Mouse (Mus musculus): ENCODE measurements around the gene Wnt1.
"Not testable (repeated sequence)": the region's sequence is repeated elsewhere in the genome, so short reads cannot be mapped to it uniquely, and the experiment has no call there.

The Wnt1 gene

DNA sequence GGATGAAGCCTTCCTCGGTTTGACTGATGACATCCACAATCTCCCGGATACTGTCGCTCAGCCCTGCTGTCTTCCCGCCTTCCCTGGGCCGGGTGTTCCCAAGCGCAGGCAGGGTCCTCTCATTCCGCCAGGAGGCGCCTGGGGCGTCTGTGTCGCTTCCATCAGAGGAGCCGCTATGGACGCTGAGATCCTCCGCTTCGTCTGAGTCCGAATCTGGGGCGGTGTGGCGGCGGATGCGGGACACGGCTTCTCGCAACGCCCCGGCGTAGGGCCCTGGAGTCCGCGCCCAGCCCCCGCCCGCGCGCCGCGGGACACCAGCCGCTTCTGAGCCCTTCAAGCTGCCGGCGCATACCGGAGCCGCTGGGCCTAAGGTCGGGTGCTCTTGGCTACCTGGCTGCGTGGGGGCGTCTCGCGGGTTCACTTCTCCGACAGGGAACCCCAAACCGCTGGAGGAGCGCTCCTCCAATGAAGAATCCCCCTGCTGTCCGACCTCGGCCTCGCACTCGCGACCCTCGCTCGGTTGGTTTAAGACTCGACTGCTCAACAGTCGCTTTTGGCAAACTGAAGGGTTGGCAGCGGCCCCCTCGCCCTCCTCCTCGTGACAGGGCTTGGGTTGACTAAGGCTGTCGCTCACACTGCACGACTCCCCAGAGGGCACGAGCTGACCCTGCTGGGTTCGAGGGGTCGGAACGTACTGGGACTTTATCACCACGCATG, 15.8 kb downstream of the Wnt1 start:
- DNase-seq (ENCODE audit: extremely low spot score) = peak; percentile 79

DNA sequence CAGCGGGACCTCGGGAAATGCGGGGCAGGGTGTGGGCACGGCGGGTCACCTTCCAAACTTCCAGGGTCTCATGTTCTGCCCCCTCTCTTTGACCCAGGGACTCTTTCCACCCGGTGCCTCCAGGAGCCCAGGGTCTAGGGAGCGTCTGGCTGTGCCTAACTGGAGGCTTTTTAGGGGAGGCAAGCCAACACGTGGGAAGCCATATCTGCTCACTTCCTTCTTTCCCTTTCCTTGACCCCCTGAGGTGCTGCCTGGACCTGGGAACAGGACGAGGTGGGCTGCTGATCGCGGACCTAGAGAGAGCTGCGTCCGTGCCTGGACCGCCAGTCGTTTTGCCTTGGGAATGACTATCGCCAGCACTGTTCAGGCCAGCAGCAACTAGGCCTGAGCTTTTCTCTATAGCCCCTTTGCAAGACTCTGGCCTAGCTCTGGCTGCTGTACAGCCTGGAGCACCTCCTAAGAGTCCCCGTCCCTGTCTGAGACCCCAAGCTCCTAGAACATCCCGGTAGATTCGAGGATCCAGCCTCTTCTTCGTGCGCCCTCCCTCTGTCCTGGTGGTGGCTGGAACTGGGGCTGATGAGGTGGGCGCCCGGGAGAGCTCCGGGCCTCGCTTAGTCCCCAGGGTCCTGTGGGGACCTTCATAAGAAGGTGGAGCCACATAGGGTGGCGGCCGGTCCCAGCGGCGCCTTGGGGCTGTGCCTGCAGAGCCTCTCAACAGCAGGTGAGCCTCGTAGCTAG, 16.6 kb downstream of the Wnt1 start:
- DNase-seq (ENCODE audit: extremely low spot score) = no peak

DNA sequence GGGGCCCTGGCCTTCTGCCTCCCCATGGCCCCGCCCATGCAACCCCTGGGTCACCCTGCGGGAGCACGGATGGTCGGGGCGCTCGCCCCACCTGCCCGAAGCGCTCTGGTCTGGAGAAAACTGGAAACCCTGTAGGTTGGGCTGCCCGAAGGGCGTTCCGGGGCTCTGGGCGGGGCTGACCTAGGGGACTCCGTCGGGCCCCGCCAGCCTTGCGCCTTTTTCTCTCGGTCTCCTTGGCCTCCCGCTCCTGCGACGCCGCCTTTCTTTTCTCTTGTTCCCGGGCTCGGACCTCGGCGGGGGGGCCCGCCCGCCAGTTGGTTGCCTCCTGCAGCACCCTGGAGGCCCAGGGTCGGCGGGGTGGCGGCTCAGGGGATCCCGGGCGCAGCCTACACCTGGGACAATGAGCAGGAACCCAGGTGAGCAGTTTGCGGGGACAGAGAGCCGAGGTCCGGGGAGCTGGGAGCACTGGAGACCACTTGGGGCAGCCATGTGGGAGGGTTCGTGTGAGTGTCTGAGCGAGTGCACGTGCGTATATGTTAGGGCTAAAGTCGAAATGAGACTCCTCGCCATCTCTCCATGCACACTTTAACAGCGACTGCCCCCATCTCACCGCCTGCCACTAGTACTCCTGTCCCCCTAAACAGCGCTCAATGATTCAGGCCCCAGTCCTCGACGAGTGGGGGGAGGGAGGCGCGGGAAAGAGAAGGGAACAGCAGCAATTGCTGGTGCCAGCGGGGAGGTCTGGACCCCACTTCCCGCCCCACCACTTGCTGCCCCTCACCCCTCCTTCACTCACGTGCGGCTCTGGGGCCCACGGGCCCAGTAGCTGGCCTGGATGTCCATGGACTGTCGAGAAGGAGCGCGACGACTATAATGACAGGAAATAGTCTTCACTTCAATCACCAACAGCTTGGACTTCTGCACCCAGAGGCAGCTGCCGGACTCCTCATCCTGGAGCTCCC, 17.4 kb downstream of the Wnt1 start:
- peak; percentile 53 for DNase-seq (ENCODE audit: extremely low spot score)

DNA sequence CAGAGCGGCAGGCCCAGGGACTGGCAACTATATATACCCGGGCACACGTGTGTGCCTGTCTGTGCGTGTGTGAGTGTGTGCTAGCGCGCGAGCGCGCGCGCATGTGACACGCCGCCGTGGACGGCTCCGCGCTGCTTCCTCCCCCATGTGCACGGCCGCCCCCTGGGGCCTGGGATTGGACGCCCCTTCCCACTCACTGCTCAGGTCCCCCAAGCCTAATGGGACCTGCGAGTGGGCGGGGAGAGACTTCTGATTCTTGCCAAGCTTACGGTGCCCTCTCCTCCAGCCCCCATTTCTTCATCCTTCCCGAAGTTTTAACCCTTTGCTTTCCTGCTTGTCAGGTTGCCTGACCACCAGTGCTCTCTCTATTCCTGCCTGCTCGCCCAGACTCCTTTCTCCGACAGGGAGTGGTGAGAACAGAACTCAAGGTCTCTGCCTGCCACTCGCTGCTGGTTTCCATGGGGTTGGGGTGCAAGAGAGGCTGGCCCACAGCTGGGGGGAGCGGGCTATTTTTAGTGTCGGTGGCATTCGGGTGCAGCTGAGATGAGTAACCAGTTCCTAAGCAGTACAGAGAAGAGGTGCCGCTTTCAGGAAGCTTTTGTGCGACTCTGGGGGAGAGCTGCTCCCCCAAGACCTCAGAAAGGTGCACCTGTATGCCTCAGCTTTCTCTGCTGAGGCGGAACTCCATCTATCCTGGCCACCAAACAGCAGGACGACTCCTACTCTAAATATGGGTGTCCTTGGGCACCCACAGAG, 18.4 kb downstream of the Wnt1 start:
- DNase-seq (ENCODE audit: extremely low spot score) = no peak

DNA sequence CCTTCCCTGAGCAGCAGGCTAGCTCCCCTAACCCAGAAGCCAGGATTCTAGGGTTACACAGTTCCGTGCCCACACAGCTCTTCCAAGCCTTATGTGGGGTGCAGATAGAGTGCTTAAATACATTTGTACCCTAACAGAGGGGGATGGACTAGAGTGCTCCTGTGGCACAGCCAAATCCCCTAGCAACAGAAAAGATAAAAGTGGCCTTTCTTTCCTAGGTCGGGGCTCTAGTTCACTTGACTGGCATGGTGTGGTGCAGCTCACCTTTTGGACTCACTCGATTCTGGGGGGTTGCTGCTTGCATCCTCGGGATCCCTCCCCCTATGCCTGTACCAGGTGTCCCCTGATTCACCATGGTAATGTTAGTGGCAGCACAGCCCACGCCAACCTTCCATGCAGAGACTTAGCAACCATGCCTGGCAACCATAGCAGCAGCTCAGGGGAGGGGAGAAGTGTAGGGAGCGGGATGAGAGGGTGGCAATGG, 19.0 kb downstream of the Wnt1 start:
- no peak for DNase-seq (ENCODE audit: extremely low spot score)

DNA sequence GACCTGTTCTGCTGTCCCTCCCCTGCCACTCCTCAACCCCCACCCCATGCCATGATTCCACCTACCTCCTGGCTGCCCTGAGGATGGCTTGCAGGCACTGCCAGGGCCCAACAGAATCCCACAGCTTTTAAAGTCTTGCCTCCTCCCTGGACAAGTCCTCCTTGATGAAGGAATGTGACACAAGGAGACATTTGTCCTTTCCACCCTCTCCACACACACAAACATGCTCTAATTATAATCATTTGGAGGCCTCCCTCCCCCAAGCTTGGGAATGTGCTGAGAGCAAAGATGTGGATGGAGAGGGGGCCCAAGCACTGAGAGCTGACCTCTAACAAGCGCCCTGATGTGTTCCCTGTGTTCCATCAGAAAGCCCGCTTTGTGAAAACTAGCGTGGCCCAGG, 19.7 kb downstream of the Wnt1 start, which contains the start of gene Ddn:
Gene Ddn (minus strand): TSS at position 101 of the 400 bp plus-strand sequence.
- DNase-seq (ENCODE audit: extremely low spot score) = no peak

DNA sequence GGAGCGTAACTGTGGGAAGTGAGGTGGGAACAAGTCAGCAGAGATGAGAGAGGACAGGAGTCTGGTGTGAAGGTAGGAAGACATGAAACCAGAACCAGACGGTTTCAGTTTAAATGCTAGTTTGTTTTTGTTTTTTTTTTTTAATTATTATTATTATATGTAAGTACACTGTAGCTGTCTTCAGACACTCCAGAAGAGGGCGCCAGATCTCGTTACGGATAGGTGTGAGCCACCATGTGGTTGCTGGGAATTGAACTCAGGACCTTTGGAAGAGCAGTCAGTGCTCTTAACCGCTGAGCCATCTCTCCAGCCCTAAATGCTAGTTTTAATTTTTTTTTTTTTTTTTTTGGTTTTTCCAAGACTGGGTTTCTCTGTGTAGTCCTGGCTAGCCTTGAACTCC, 20.6 kb downstream of the Wnt1 start:
- DNase-seq (ENCODE audit: extremely low spot score) = not testable (repeated sequence)

DNA sequence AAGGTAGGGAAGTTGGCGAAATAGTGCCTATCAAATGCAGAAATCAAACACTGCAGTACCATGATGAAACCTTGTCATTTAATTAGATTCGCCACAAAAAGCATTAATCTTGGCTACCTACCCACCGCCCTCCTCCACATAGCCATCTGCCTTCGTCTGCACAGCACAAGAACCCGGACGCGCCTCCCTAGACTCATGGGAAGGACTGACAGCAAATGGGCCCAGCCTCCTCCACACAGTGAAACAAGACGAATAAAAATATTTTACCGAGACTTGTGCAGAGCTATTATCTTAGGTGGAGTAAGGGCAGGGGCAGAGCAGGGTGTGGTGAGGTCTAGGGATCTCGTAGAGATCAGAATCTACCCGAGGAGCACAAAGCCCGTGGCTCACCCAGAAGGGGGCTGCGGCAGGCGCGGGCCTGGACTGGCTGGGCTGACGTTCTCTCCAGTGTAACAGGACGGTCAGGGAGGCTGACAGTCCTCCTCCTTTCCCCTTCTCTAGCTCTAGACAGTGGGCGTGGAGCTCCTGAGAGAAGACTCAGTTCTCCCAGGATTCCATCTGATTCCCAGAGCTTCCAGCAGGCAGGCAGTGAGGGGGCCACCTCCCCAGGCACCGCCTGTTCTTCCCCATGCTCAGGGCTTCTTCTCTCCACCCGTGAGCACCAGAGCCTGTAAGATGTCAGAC, 23.2 kb downstream of the Wnt1 start:
- DNase-seq (ENCODE audit: extremely low spot score) = no peak

DNA sequence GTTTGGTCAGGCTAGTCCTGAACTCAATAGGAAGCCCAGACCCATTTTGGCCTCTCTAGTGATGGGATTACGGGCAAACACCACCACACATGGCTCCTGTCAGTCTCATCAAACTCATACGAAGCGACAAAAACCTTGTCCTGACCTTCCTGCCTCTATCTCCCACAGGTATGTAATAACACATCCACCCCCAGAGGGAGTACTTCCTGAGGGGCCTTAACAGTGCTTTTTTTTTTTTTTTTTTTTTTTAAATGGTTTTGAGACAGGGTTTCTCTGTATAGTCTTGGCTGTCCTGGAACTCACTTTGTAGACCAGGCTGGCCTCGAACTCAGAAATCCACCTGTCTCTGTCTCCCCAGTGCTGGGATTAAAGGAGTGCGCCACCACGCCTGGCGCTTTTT, 28.5 kb downstream of the Wnt1 start:
- DNase-seq (ENCODE audit: extremely low spot score) = no peak

DNA sequence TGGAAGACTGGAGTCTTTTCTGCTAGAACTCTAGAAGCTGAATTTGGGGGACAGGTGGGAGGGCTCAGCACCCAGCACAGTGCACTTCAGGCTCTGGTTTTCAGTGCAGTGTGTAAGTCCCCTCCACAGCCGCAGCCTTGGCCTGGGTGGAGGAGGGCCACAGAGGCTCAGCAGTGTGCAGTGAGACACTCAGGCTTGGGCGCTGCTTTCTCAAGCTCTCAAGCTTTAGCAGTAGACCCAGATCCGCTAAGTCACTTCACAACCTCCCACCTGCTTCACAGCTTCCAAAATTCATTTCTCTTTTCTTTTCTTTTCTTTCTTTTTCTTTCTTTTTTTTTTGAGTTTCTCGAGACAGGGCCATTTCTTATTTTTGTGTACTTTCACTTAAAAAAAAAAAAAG, 31.3 kb downstream of the Wnt1 start:
- no peak for DNase-seq (ENCODE audit: extremely low spot score)

DNA sequence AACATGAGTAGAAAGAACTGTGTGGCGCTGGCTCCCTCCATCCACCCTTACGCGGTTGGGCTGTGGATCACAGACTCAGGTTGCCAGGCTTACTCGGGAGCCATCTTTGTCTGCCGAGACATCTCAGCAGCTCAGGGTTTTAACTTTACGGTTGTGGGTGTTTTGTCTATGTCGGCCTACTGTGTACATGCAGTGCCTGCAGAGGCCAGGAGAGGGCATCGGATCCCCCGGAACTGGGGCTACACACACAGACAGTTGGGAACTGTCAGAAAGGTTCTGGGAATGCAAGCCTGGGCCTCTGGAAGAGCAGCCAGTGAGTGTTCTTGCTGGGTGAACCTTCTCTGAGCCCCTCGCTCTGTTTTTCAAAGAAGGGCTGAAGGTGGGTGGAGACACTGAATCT, 31.7 kb downstream of the Wnt1 start:
- peak; percentile 38 for DNase-seq (ENCODE audit: extremely low spot score)

DNA sequence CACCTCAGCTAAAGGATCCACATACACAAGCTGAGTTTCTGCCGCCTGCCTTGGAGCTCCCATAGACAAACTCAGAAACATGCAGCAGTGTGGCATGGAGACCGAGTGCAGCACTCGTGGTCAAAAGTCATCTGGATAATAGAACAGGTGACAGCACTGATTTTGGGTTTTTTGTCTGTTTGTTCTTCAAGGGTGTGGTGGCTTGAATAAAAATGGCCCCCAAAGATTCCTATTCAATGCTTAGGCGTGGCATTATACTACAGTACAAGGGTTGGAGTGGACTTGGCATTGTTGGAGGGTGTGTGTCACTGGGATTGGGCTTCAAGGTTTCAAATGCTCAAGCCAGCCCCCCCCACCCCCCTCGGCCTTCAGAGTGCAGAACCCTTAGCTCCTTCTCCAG, 32.5 kb downstream of the Wnt1 start:
- no peak for DNase-seq (ENCODE audit: extremely low spot score)

DNA sequence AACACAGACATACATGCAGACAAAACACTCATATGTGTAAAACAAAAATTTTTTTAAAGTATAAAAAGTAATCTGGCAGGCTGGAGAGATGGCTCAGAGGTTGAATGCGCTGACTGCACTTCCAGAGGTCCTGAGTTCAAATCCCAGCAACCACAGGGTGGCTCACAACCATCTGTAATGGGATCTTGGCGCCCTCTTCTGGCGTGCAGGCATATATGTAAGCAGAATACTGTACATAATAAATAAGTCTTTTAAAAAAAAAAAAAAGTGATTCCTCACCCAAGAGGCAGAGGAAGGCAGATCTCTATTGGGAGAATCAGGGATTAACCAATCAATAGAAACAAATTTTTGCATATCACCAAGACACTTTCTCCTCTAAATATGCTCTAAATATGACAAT, 33.8 kb downstream of the Wnt1 start:
- no peak for DNase-seq (ENCODE audit: extremely low spot score)

DNA sequence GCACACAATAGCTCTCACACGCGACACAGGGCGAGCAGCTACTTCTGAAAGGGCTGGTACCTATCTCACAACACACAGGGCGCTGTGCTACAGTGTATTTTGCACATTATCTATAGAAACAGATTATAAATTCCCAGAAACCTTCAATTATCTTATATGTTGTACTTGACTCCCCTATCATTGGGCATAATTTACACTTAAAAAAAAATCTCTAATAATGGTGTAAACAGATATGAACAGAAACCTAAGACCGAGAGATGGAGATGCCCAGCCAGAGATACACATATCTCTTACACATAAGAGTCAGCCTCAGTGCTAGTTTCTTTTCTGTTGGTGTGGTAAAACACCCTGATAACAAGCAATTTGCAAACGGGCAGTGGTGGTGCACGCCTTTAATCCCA, 38.0 kb downstream of the Wnt1 start:
- DNase-seq (ENCODE audit: extremely low spot score) = no peak

DNA sequence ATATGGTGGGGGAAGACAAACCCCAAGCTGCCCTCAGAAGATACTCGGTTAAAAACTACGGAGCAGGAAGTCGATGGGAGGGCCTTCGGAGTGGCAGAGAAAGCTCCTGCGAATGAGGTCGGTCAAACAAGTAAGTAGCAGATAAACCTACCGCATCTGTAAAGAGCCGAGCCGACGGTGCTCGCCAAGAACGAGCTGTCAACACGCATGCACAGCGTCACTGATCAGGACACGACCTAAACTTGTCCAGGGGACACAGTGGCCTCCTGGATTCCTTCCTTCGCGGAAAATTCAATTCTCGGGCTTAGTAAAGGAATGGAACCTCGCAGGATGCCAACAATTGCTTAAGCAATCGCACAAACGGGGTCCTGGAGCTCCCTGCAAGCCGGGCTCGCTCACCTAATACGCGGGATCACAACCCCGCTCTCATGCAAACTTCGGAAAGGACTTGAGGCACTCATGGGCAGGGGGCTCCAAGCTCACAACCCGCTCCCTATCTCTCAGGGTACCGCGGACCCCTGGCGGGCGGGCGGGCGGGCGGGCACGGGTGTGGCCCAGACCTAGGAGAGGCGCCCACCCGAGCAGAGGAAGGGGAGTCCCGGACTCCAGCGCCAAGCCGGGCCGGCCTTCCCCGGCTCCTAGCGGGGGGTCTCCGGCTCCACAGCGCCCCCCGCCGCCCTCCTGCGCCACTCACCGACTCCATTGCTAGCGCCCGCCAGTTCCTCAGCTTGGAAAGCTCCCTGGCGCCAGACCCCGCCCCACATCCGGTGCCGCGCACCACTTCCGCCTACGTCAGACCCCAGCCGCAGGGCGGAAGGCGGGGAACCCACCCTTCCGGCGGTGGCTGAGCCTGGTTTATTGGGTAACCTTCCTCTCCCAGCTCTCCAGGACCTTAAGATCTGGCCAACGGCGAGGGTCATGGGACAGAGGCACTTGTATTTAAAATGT, 41.4 kb downstream of the Wnt1 start, which contains the start of gene Prkag1:
Gene Prkag1 (minus strand): TSS at position 786 of the 948 bp plus-strand sequence.
- peak; percentile 98 for DNase-seq (ENCODE audit: extremely low spot score)

DNA sequence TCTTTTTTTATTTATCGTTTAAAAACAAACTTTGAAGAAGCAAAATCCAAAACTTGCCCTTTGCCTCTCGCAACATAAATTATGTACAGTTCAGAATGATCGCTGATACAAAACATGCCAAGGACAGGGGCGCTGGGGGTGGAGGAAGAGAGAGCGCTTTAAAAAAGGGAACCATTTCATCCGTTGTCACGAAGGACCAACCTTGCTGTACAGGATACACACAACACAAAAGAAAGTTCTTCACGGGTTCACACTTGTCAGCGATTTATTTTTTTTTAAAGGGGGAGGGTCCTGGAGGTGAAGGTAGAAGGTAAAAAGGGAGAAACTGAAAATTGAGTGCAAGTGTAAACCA, 42.0 kb downstream of the Wnt1 start:
- no peak for DNase-seq (ENCODE audit: extremely low spot score)

DNA sequence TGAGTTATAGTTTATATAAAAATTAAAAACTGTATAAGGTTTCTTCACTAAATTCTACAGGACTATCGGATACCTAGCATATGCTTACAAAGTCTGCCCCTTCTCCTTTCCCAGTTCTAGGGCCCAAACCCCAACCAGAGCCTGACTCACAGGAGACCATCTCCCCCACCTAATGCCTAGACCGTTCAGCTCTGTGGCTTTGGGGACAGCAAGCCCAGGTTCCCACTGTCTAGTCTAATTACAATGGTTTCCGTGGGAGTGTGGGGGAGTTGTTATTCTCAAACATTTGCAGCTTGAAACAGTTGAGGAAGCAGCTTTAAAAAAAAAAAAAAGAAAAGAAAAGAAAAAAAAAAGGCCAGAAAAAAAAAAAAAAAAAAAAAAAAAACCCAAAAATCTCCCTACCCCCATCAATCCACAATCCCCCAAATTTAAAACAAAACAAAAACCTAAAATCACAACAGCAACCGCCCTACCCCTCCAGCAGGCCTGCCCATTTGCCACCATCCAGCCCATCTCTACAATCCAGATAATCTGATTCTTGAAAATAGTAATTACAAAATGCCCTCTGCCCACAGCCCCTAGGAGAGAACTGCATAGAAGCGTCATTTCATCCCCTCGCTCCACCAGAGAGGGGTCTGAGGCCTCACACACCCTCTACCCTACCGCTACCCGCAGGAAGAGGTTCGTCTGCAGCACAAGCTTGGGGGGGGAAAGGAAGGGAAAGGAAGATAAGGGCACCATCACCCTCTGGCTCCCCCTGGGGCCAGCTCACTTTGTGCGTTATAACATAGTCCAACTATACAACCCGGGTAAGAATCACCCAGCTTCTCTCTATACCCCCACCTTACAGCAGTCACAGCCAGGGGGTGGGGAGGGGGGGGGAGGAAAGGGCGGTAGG, 42.8 kb downstream of the Wnt1 start:
- DNase-seq (ENCODE audit: extremely low spot score) = no peak

DNA sequence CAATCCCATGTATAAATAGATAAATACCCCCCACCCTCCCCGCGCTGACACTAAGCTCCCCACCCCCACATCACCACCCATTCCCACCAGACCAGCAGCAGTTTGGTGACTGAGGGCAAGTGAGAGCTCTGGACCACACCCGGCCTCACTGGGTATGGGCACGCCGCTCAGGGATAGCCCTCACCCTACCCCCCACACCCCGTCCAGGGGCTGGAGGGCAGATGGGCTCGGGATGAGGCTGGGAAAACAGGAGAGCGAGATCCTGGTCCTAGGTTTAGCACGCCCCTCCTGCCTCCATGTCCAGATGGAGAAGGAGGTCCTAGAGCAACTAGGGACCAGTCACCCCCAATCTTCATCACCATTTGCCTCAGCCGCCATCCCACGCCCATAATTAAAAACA, 43.6 kb downstream of the Wnt1 start:
- no peak for DNase-seq (ENCODE audit: extremely low spot score)

DNA sequence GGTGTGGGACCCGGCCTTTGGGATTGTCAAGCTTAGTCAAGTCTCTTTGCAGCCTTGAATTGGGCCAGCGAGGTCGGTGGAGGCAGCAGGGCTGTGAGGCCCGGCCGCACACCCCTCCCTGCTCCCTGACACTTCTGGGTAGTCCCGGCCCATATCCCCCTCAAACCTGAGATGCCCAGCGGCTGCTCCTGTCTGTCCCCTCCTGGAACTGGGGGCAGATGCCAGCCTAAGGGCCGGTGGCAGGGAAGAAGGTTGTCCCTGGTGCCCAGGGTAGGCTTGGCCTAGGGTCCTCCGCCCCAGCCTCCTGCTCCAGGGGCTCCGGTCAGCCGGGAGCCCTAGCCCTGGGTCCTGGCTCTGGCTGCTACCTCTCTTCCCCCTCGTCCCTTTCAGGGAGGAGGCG, 44.4 kb downstream of the Wnt1 start:
- no peak for DNase-seq (ENCODE audit: extremely low spot score)
